Mouse (Mus musculus) megakaryocyte, embryonic 14.5 days (primary cell): Measurements from ENCODE around the gene 1700017B05Rik.

Source experiments
- FLI1 ChIP-seq: IDR thresholded peaks from 2 replicates; pipeline ENCODE4 v1.6.1; 2012; ENCODE audit warnings: low read length, inconsistent platforms, mixed read lengths
- GATA1 ChIP-seq: IDR thresholded peaks from 3 replicates; pipeline ENCODE4 v1.6.1; 2012; ENCODE audit warnings: mixed read lengths, low read length, inconsistent platforms, borderline replicate concordance

DNA sequence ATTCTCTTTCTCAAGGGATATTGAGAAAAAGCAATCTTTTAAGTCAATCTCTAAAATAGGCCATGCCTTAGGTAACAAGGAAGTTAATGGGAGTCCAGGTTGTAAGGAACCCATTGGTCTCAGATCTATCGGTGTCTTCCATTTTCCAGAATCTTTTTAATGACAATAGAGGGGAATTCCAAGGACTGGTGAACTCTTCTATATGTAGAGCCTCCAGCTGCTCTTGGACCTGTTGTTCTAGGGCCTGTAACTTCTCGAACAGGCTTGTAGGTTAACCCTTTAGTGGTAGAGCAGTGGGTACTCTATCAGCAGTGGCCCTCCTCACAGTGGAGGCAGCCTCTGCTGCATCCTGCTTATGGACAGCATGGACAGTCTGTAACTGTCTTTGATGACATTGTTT is 55.5 kb downstream of the 1700017B05Rik start:
- TF ChIP-seq GATA1 (no peak), FLI1 (no peak)
